Mouse (Mus musculus) thymus, adult 2 months (tissue): Measurements from ENCODE around the gene Dact1.

ENCODE experiments used
- CTCF ChIP-seq: fragments of 200-500 bp; IDR thresholded peaks from 2 replicates; pipeline ENCODE4 v1.5.1; 2012; ENCODE audit warnings: mild to moderate bottlenecking, control low read depth, low read length, moderate library complexity, borderline replicate concordance; ENCODE audit not compliant: control insufficient read depth, poor library complexity, insufficient read depth; ENCODE audit errors: extremely low read depth
- POLR2A ChIP-seq: fragments of 200-500 bp; IDR thresholded peaks from 2 replicates; pipeline ENCODE4 v1.6.1; 2012; ENCODE audit warnings: mild to moderate bottlenecking, low read length, control low read depth, moderate library complexity; ENCODE audit not compliant: control insufficient read depth, poor library complexity, insufficient read depth; ENCODE audit errors: extremely low read depth

- TF ChIP-seq CTCF (no peak), POLR2A (no peak)
Measured at GRCm38 (mm10) chr12:71311237-71311887, 1.7 kb downstream of the Dact1 start.
